Mouse (Mus musculus) CH12.LX (cell line): Measurements from ENCODE around the gene Snhg11. TPM values are rescaled to one million over a fixed set of nuclear protein-coding genes. Genes with fewer than 3 reads are reported as not detected.

Experiments
- DNase-seq: peaks from one replicate; pipeline ENCODE4 v3.0.0-alpha.2; 2013; ENCODE audit errors: extremely low read depth
- H3K27ac ChIP-seq: 2 replicates; pipeline ENCODE4 v1.5.1; 2012; ENCODE audit warnings: low read depth, mild to moderate bottlenecking, control low read depth, moderate library complexity; ENCODE audit not compliant: insufficient read depth
- H3K27me3 ChIP-seq: replicated peaks from 2 replicates; pipeline ENCODE3; 2012; ENCODE audit warnings: inconsistent platforms
- H3K36me3 ChIP-seq, 2 experiments: replicated peaks in 1 of 2; 2 replicates each; pipeline versions ENCODE3 to v1.6.1; 2012; ENCODE audit warnings: inconsistent platforms in 1 of 2, low read length in 1 of 2, mild to moderate bottlenecking in 1 of 2, mixed read lengths in 1 of 2, moderate library complexity in 1 of 2; ENCODE audit not compliant: control insufficient read depth in 1 of 2, insufficient read depth in 1 of 2
- H3K4me1 ChIP-seq, 2 experiments: 2 replicates each; pipeline ENCODE4 v1.6.1; 2012; ENCODE audit warnings: inconsistent platforms in 1 of 2, moderate library complexity in 1 of 2; ENCODE audit not compliant: insufficient read depth in 2 of 2, control insufficient read depth in 1 of 2
- H3K4me2 ChIP-seq: 2 replicates; pipeline ENCODE4 v1.6.1; 2012; ENCODE audit warnings: low read depth, mild to moderate bottlenecking, control low read depth; ENCODE audit not compliant: poor library complexity, insufficient read depth, severe bottlenecking
- H3K4me3 ChIP-seq, 3 experiments: fragments of 150-350 bp in 1 of 3; sonication (generic) in 1 of 3; replicated peaks in 1 of 3; 2 replicates each; pipeline versions ENCODE3 to v1.5.1; 2011 to 2012; ENCODE audit warnings: low read depth in 2 of 3, low read length in 2 of 3, mild to moderate bottlenecking in 2 of 3, moderate library complexity in 2 of 3, control low read depth in 1 of 3, improper control_type of control experiment in 1 of 3, inconsistent platforms in 1 of 3, mixed read lengths in 1 of 3; ENCODE audit not compliant: poor library complexity in 1 of 3
- H3K79me2 ChIP-seq: replicated peaks from 2 replicates; pipeline ENCODE4 v1.6.1; 2012; ENCODE audit warnings: mild to moderate bottlenecking, moderate library complexity; ENCODE audit not compliant: control insufficient read depth, poor library complexity, insufficient read depth, severe bottlenecking; ENCODE audit errors: extremely low read depth
- H3K9ac ChIP-seq: 2 replicates; pipeline ENCODE4 v1.6.1; 2012; ENCODE audit warnings: low read depth, mild to moderate bottlenecking, control low read depth, moderate library complexity; ENCODE audit not compliant: insufficient read depth
- H3K9me3 ChIP-seq: replicated peaks from 2 replicates; pipeline ENCODE3; 2012; ENCODE audit warnings: low read length, inconsistent platforms, mixed read lengths
- BHLHE40 ChIP-seq: IDR thresholded peaks from 2 replicates; pipeline ENCODE4 v1.6.1; 2011; ENCODE audit warnings: mild to moderate bottlenecking, low read depth, low read length, improper control_type of control experiment
- EP300 ChIP-seq: IDR thresholded peaks from 2 replicates; pipeline ENCODE4 v1.6.1; 2011; ENCODE audit warnings: low read length, improper control_type of control experiment
- ETS1 ChIP-seq: conservative IDR thresholded peaks from 2 replicates; pipeline ENCODE4 v1.6.1; 2012; ENCODE audit warnings: low read depth, mild to moderate bottlenecking, inconsistent platforms, low read length, improper control_type of control experiment, moderate library complexity
- IRF4 ChIP-seq: IDR thresholded peaks from 2 replicates; pipeline ENCODE4 v1.6.1; 2014; ENCODE audit warnings: low read depth, mild to moderate bottlenecking, inconsistent platforms, low read length, improper control_type of control experiment
- KAT2A ChIP-seq: IDR thresholded peaks from 2 replicates; pipeline ENCODE4 v1.6.1; 2012; ENCODE audit warnings: low read length, improper control_type of control experiment, inconsistent platforms; ENCODE audit not compliant: insufficient replicate concordance
- MAX ChIP-seq: IDR thresholded peaks from 2 replicates; pipeline ENCODE4 v1.6.1; 2011; ENCODE audit warnings: low read length, improper control_type of control experiment
- MAZ ChIP-seq: IDR thresholded peaks from 2 replicates; pipeline ENCODE4 v1.6.1; 2012; ENCODE audit warnings: low read depth, mild to moderate bottlenecking, inconsistent platforms, low read length, improper control_type of control experiment, moderate library complexity
- MXI1 ChIP-seq: IDR thresholded peaks from 2 replicates; pipeline ENCODE4 v1.6.1; 2011; ENCODE audit warnings: mild to moderate bottlenecking, low read depth, low read length, improper control_type of control experiment
- MYC ChIP-seq: IDR thresholded peaks from 2 replicates; pipeline ENCODE4 v1.6.1; 2011; ENCODE audit warnings: low read depth, mild to moderate bottlenecking, improper control_type of control experiment, low read length
- NRF1 ChIP-seq: IDR thresholded peaks from 2 replicates; pipeline ENCODE4 v1.6.1; 2014; ENCODE audit warnings: low read depth, mild to moderate bottlenecking, inconsistent platforms, low read length, improper control_type of control experiment, moderate library complexity
- POLR2A ChIP-seq: IDR thresholded peaks from 2 replicates; pipeline ENCODE4 v1.6.1; 2011; ENCODE audit warnings: low read depth, mild to moderate bottlenecking, improper control_type of control experiment, low read length
- POLR2AphosphoS2 ChIP-seq: IDR thresholded peaks from 2 replicates; pipeline ENCODE4 v1.6.1; 2011; ENCODE audit warnings: low read depth, low read length, improper control_type of control experiment
- TBP ChIP-seq: conservative IDR thresholded peaks from 2 replicates; pipeline ENCODE4 v1.6.1; 2011; ENCODE audit warnings: low read depth, low read length, improper control_type of control experiment
- TCF12 ChIP-seq: IDR thresholded peaks from 2 replicates; pipeline ENCODE4 v1.6.1; 2014; ENCODE audit warnings: low read depth, mild to moderate bottlenecking, inconsistent platforms, low read length, improper control_type of control experiment
- USF2 ChIP-seq: conservative IDR thresholded peaks from 2 replicates; pipeline ENCODE4 v1.6.1; 2011; ENCODE audit warnings: low read depth, low read length, improper control_type of control experiment
- ZKSCAN1 ChIP-seq: IDR thresholded peaks from 2 replicates; pipeline ENCODE4 v1.6.1; 2012; ENCODE audit warnings: low read depth, inconsistent platforms, low read length, improper control_type of control experiment, borderline replicate concordance
- ZMIZ1 ChIP-seq: IDR thresholded peaks from 2 replicates; pipeline ENCODE4 v1.6.1; 2012; ENCODE audit warnings: low read depth, mild to moderate bottlenecking, inconsistent platforms, low read length, improper control_type of control experiment
- dilution Hi-C: fragments of 300-500 bp; cut with MboI; formaldehyde crosslinking; loops from 2 replicates; pipeline ENCODE4 v1.14.3; 2020; ENCODE audit warnings: low sequenced_read_pairs; ENCODE audit not compliant: extremely low pct_unique_long_range_greater_than_20kb, extremely low pct_ligation_motif_present
- in situ Hi-C: fragments of 300-500 bp; cut with MboI; formaldehyde crosslinking; loops from 3 replicates; pipeline ENCODE4 v1.14.3; 2019; ENCODE audit warnings: low sequenced_read_pairs, low pct_ligation_motif_present, low pct_unique_long_range_greater_than_20kb, mixed read lengths
- polyA plus RNA-seq: library from polyadenylated mRNA; unstranded; fragments of >175 nt; gene quantifications from 2 replicates; pipeline ENCODE4 v1.2.1, GENCODE M21; 2012; ENCODE audit warnings: low read depth; ENCODE audit not compliant: insufficient read length
- total RNA-seq, 2 experiments: library from RNA; depleted of rRNA; stranded (reverse); fragments of 300-350 nt in 1 of 2; fragments of >200 nt in 1 of 2; gene quantifications; 2 replicates each; pipeline ENCODE4 v1.2.3; 2012 to 2014

The Snhg11 gene
- total and polyA plus RNA-seq, 3 experiments: 0.04 to 0.13 TPM; not detected in 1

- DNase-seq: no peak
- Histone ChIP-seq H3K4me3 (no peak overlapping the region), H3K9me3 (no peaks in the 10 kb centered on the region), H3K27me3 (no peaks in the 10 kb centered on the region), H3K9ac (no peak overlapping the region), H3K27ac (no peak overlapping the region), H3K4me2 (no peak overlapping the region), H3K4me1 (peaks cover 0 to 3% of the 10 kb centered on the region in 2 experiments; a peak in 1 of 4 replicates), H3K79me2 (no peaks in the 10 kb centered on the region), H3K36me3 (no peaks in the 10 kb centered on the region)
- dilution Hi-C loops: no loop called here
- no peak for TF ChIP-seq POLR2AphosphoS2
- no peak for TF ChIP-seq TBP
- no peak for TF ChIP-seq USF2
- no peak for TF ChIP-seq ETS1
- no peak for TF ChIP-seq MAZ
- TF ChIP-seq TCF12: no peak
- no peak for TF ChIP-seq POLR2A
- no peak for TF ChIP-seq KAT2A
- no peak for TF ChIP-seq IRF4
- TF ChIP-seq MYC: no peak
- no peak for TF ChIP-seq ZKSCAN1
- in situ Hi-C loops: loop anchor here (25.0 kb wide), 1 partner anchor 267 kb away; no protein-coding TSS in a partner anchor
Observed at GRCm38 (mm10) chr2:158370173-158370550, 5.3 kb upstream of the Snhg11 start.

- Histone ChIP-seq H3K27ac (no peak overlapping the region), H3K4me1 (peaks cover 0 to 3% of the 10 kb centered on the region in 2 experiments; a peak in 1 of 4 replicates), H3K4me2 (no peak overlapping the region), H3K9me3 (no peaks in the 10 kb centered on the region), H3K9ac (no peak overlapping the region), H3K4me3 (no peak overlapping the region), H3K27me3 (no peaks in the 10 kb centered on the region), H3K79me2 (no peaks in the 10 kb centered on the region), H3K36me3 (no peaks in the 10 kb centered on the region)
- dilution Hi-C loops (no loop called here), in situ Hi-C loops (loop anchor here (25.0 kb wide), 1 partner anchor 264 kb away; no protein-coding TSS in a partner anchor)
- no peak for DNase-seq
- TF ChIP-seq EP300 (no peak), KAT2A (no peak), POLR2AphosphoS2 (no peak), ZMIZ1 (no peak), NRF1 (no peak), BHLHE40 (no peak), MAX (no peak), MXI1 (no peak)
Observed at GRCm38 (mm10) chr2:158373061-158373460, 2.4 kb upstream of the Snhg11 start.
